10 mouse cellular contexts compared by ENCODE assay signal in genomic region chr6:37473674-37474342, GRCm38 (mm10). TPM values are rescaled to one million over a fixed set of nuclear protein-coding genes. Genes with fewer than 3 reads are reported as not detected.
DNase-seq lines count a peak whose midpoint lies in the region; ATAC-seq and TF ChIP-seq lines count a peak whose summit lies in the region.
"Had no signal": no experiment of that assay in that cellular context is flagged by ENCODE, and none has a peak within 500 bp of the region (broad histone marks: within the 10 kb centered on the region; RNA-seq: fewer than 3 reads in every experiment).

No protein-coding gene starts in this region.

- no peaks in the 10 kb centered on the region for H3K27me3 ChIP-seq in kidney, adult 2 months (replicated peaks; ENCODE audit: control insufficient read depth, insufficient read depth, low read length)
- H3K27me3 ChIP-seq in kidney, embryonic 15.5 days: no peaks in the 10 kb centered on the region
- no peaks in the 10 kb centered on the region for H3K27me3 ChIP-seq in liver, embryonic 14.5 days (ENCODE audit: control insufficient read depth, insufficient read depth, low read length)
- no peaks in the 10 kb centered on the region for H3K27me3 ChIP-seq in hindbrain, embryonic 14.5 days (ENCODE audit: control insufficient read depth, insufficient read depth, low read length)
- no peaks in the 10 kb centered on the region for H3K27me3 ChIP-seq in neural tube, embryonic 15.5 days (replicated peaks)
- H3K27me3 ChIP-seq: hindbrain, embryonic 15.5 days; midbrain, embryonic 12.5 days had no signal

- H3K4me2 ChIP-seq in kidney, embryonic 15.5 days: no peak overlapping the region
- no peak overlapping the region for H3K4me2 ChIP-seq in liver, embryonic 14.5 days (ENCODE audit: low read depth)
- H3K4me2 ChIP-seq in hindbrain, embryonic 14.5 days (replicated peaks): no peak overlapping the region
- no peak overlapping the region for H3K4me2 ChIP-seq in neural tube, embryonic 15.5 days
- H3K4me2 ChIP-seq: hindbrain, embryonic 15.5 days; midbrain, embryonic 12.5 days had no signal

- no peak for TF ChIP-seq CTCF in kidney, adult 2 months (conservative IDR thresholded peaks at IDR 0.05; ENCODE audit: insufficient read depth, insufficient read length, low read depth, low read length)
- peak; percentile 28; the same call in 1 of the 2 replicates for TF ChIP-seq CTCF in liver, embryonic 14.5 days (IDR thresholded peaks at IDR 0.05; ENCODE audit: low read depth)

- ATAC-seq in kidney, embryonic 15.5 days (replicated peaks; ENCODE audit: low FRiP score): no peak
- ATAC-seq in liver, embryonic 14.5 days (ENCODE audit: insufficient read depth): peak; percentile 68
- ATAC-seq in hindbrain, embryonic 14.5 days (ENCODE audit: low FRiP score): no peak
- no peak for ATAC-seq in neural tube, embryonic 15.5 days (ENCODE audit: low FRiP score)

- H3K4me3 ChIP-seq in kidney, adult 2 months (ENCODE audit: insufficient read depth, low read depth, low read length): no peak overlapping the region
- H3K4me3 ChIP-seq in kidney, embryonic 15.5 days (replicated peaks): no peak overlapping the region
- H3K4me3 ChIP-seq in liver, embryonic 14.5 days (ENCODE audit: insufficient read depth in 1 of 2, low read depth in 2 of 2, low read length in 2 of 2): no peak overlapping the region
- H3K4me3 ChIP-seq in hindbrain, embryonic 14.5 days (replicated peaks; ENCODE audit: low read length): no peak overlapping the region
- H3K4me3 ChIP-seq in neural tube, embryonic 15.5 days (replicated peaks): no peak overlapping the region
- H3K4me3 ChIP-seq: hindbrain, embryonic 15.5 days; midbrain, embryonic 12.5 days had no signal

- H3K27ac ChIP-seq in kidney, adult 2 months (ENCODE audit: insufficient read depth, low read depth, low read length): no peak overlapping the region
- no peak overlapping the region for H3K27ac ChIP-seq in kidney, embryonic 15.5 days
- no peak overlapping the region for H3K27ac ChIP-seq in liver, embryonic 14.5 days
- H3K27ac ChIP-seq in hindbrain, embryonic 14.5 days: no peak overlapping the region
- no peak overlapping the region for H3K27ac ChIP-seq in neural tube, embryonic 15.5 days (replicated peaks)
- H3K27ac ChIP-seq: hindbrain, embryonic 15.5 days; midbrain, embryonic 12.5 days had no signal

- no peaks in the 10 kb centered on the region for H3K9me3 ChIP-seq in kidney, embryonic 15.5 days (replicated peaks)
- no peaks in the 10 kb centered on the region for H3K9me3 ChIP-seq in liver, embryonic 14.5 days (ENCODE audit: control insufficient read depth, low read length)
- no peaks in the 10 kb centered on the region for H3K9me3 ChIP-seq in hindbrain, embryonic 14.5 days (ENCODE audit: control insufficient read depth, low read length)
- no peaks in the 10 kb centered on the region for H3K9me3 ChIP-seq in neural tube, embryonic 15.5 days (replicated peaks)
- H3K9me3 ChIP-seq: hindbrain, embryonic 15.5 days; midbrain, embryonic 12.5 days had no signal

- no peak overlapping the region for H3K9ac ChIP-seq in kidney, embryonic 15.5 days
- no peak overlapping the region for H3K9ac ChIP-seq in liver, embryonic 14.5 days (replicated peaks)
- no peak overlapping the region for H3K9ac ChIP-seq in hindbrain, embryonic 14.5 days
- H3K9ac ChIP-seq in neural tube, embryonic 15.5 days (replicated peaks): no peak overlapping the region
- H3K9ac ChIP-seq: hindbrain, embryonic 15.5 days; midbrain, embryonic 12.5 days had no signal

- no peak for TF ChIP-seq POLR2A in kidney, adult 2 months (IDR thresholded peaks at IDR 0.05; ENCODE audit: low read depth, low read length)

- WGBS in kidney, adult 2 months: 77% methylated on average over 4 of the region's 4 CpGs
- WGBS in kidney, embryonic 15.5 days: 83% methylated on average over 4 of the region's 4 CpGs
- WGBS in liver, embryonic 14.5 days (ENCODE audit: insufficient replicate concordance): 77% methylated on average over 4 of the region's 4 CpGs
- WGBS in hindbrain, embryonic 14.5 days: 89% methylated on average over 4 of the region's 4 CpGs
- WGBS in neural tube, embryonic 15.5 days: 94% methylated on average over 4 of the region's 4 CpGs

- peak; percentile 60 for DNase-seq in kidney, adult 2 months
- peak; percentile 31 for DNase-seq in ES-CJ7 (ENCODE audit: low read depth, low spot score)
- DNase-seq in c-Kit-positive CD71-positive TER-119-negative erythroid progenitor cells, embryonic 14.5 days (ENCODE audit: low read depth): peak; percentile 6
- no peak for DNase-seq in liver, embryonic 14.5 days (ENCODE audit: low read depth in 3 of 3, low spot score in 3 of 3)
- no peak for DNase-seq in urinary bladder, adult 2 months (ENCODE audit: low spot score)
- no peak for DNase-seq in hindbrain, embryonic 14.5 days (ENCODE audit: low spot score)

- H3K36me3 ChIP-seq in kidney, adult 2 months (ENCODE audit: control insufficient read depth, insufficient read depth, low read length): no peaks in the 10 kb centered on the region
- no peaks in the 10 kb centered on the region for H3K36me3 ChIP-seq in kidney, embryonic 15.5 days
- H3K36me3 ChIP-seq in liver, embryonic 14.5 days (replicated peaks; ENCODE audit: control insufficient read depth, insufficient read depth, low read depth): no peaks in the 10 kb centered on the region
- H3K36me3 ChIP-seq in hindbrain, embryonic 14.5 days (replicated peaks; ENCODE audit: control insufficient read depth, insufficient read depth): no peaks in the 10 kb centered on the region
- H3K36me3 ChIP-seq in neural tube, embryonic 15.5 days: no peaks in the 10 kb centered on the region
- H3K36me3 ChIP-seq: hindbrain, embryonic 15.5 days; midbrain, embryonic 12.5 days had no signal

- 0 out of 2 replicates have a peak, but pooled peaks have one; percentile 11 for TF ChIP-seq EP300 in liver, embryonic 14.5 days (IDR thresholded peaks at IDR 0.05; ENCODE audit: low read depth)

- H3K4me1 ChIP-seq in kidney, adult 2 months (ENCODE audit: control insufficient read depth, insufficient read depth, low read length): no peaks in the 10 kb centered on the region
- H3K4me1 ChIP-seq in kidney, embryonic 15.5 days: no peaks in the 10 kb centered on the region
- peaks cover 2 to 6% of the 10 kb centered on the region in 2 experiments; a peak in 3 of 4 replicates for H3K4me1 ChIP-seq in liver, embryonic 14.5 days (replicated peaks; ENCODE audit: control insufficient read depth in 2 of 2, insufficient read depth in 2 of 2, low read length in 1 of 2)
- no peaks in the 10 kb centered on the region for H3K4me1 ChIP-seq in hindbrain, embryonic 14.5 days (replicated peaks; ENCODE audit: control insufficient read depth, insufficient read depth, low read length)
- H3K4me1 ChIP-seq in neural tube, embryonic 15.5 days: no peaks in the 10 kb centered on the region
- H3K4me1 ChIP-seq: hindbrain, embryonic 15.5 days; midbrain, embryonic 12.5 days had no signal

RNA-seq across cellular contexts. Expression of gene Creb3l2, which starts 31.9 kb away (rescaled TPM):
- 23.3 and 25.0 TPM in 2 replicates for polyA plus RNA-seq in kidney, adult 2 months (2012; rRNA removed)
- 31.1 and 31.4 TPM in 2 replicates for polyA plus RNA-seq in kidney, embryonic 15.5 days (2015; fragmentation: Nextera tagmentation; extraction: Ambion mirVana)
- 1.8 and 1.9 TPM in 2 replicates for polyA plus RNA-seq in liver, embryonic 14.5 days (2012; rRNA removed)
- 2.7 TPM in 2 replicates for polyA plus RNA-seq in liver, embryonic 14.5 days (2014; fragmentation: Nextera tagmentation; extraction: Ambion mirVana)
- 35.0 and 42.5 TPM in 2 replicates for polyA plus RNA-seq in urinary bladder, adult 2 months (2012; rRNA removed)
- polyA plus RNA-seq in hindbrain, embryonic 14.5 days (2014; fragmentation: Nextera tagmentation; extraction: Ambion mirVana): 5.0 and 5.5 TPM in 2 replicates
- 4.1 and 7.3 TPM in 2 replicates for polyA plus RNA-seq in neural tube, embryonic 15.5 days (2015; fragmentation: Nextera tagmentation; extraction: Ambion mirVana)

RNA-seq across cellular contexts. Expression of gene Akr1d1, which starts 56.2 kb away (rescaled TPM):
- polyA plus RNA-seq in kidney, adult 2 months (2012; rRNA removed): 18.7 and 19.1 TPM in 2 replicates
- 0.64 and 0.88 TPM in 2 replicates for polyA plus RNA-seq in kidney, embryonic 15.5 days (2015; fragmentation: Nextera tagmentation; extraction: Ambion mirVana)
- 1.4 and 1.7 TPM in 2 replicates for polyA plus RNA-seq in liver, embryonic 14.5 days (2012; rRNA removed)
- polyA plus RNA-seq in liver, embryonic 14.5 days (2014; fragmentation: Nextera tagmentation; extraction: Ambion mirVana): 2.5 and 2.6 TPM in 2 replicates
- not detected in 2 replicates for polyA plus RNA-seq in urinary bladder, adult 2 months (2012; rRNA removed)
- not detected in 2 replicates for polyA plus RNA-seq in hindbrain, embryonic 14.5 days (2014; fragmentation: Nextera tagmentation; extraction: Ambion mirVana)
- polyA plus RNA-seq in neural tube, embryonic 15.5 days (2015; fragmentation: Nextera tagmentation; extraction: Ambion mirVana): 0.13 TPM in 1 of 2 replicates, not detected in the other
- polyA plus RNA-seq: hindbrain, embryonic 15.5 days; midbrain, embryonic 12.5 days had no signal

Comparison
In these comparisons a context has a peak if more than half of its experiments do, and no peak if none do; other contexts are left out.
1. DNase-seq: peak in kidney, adult 2 months (single experiment), ES-CJ7 (single experiment) and c-Kit-positive CD71-positive TER-119-negative erythroid progenitor cells, embryonic 14.5 days (single experiment); none in liver, embryonic 14.5 days (0 of 3), urinary bladder, adult 2 months (single experiment) and hindbrain, embryonic 14.5 days (single experiment).